Mouse (Mus musculus): ENCODE results near the gene Cltc.
"Not testable (repeated sequence)": the region's sequence is repeated elsewhere in the genome, so short reads cannot be mapped to it uniquely, and the experiment has no call there.

The Cltc gene

DNA sequence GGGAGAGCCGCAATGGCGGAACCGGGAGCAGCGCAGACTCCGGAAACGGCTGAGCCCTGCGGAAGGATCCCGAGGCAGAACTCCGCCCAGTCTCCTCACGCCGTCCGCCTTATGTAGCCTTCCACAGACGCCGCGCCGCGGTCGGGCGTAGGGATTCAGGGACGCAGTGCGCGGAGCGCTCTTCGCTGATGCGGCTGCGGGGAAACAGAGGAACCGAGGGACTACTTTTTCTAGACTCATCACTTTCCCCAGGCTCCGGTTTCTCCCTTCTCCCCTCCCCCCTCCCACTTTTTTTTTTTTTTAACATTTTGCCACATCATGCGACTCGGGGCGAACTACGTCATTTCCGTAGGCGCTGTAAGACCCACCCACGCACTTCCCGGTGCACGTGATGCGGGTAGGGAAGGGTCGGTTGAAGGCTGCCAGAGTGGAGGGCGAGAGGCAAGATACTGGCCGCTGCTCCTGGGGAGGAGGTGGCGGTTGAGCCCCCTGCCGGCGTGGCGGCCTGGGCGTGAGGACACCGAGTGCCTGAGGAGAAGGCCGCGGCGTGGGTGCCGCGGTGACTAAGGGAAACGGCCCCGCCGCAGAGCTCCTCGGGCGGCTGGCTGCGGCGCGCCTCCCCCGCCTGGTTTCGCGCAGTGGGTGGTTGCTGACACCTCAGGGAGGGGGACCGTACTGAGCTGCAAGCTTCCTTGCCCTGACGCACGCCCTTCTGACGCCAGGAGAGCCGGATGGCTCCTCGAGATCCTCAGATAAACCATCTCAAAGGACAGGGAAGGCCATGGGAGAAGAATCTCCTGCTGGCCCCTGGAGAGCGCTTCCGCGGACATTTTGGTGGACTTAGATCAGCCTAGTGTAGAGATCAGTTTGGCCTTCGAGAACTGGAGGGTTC, at the start of gene Cltc:
Cltc (minus strand) TSS at position 86 of the 892 bp plus-strand sequence.
- peak; percentile 97 for DNase-seq (ENCODE audit: low read depth, low spot score)

DNA sequence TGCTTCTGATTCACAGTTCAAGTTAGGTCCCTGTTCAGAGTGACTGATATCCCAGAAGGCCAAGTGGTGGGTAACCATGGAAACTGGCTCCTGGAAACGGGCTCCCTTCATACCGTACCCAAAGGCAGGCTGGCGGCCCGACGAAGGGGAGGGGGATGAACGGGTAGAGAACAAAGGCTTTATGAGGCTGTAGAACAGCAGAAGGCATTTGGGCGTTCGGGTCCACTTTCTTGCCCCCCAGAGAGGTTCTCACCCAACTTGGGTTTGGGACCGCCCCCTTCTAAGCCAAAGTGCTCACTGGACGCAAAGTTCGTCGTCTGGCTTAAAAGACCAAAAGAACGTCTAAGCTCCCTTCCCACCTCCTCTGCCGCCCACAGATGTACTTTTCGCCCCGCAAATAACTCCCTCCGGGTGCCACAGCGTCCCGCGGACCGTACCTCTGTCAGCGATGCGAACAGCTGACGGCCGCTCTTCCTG, 49.7 kb upstream of the Cltc start:
- DNase-seq (ENCODE audit: low read depth, low spot score), result peak; percentile 9

DNA sequence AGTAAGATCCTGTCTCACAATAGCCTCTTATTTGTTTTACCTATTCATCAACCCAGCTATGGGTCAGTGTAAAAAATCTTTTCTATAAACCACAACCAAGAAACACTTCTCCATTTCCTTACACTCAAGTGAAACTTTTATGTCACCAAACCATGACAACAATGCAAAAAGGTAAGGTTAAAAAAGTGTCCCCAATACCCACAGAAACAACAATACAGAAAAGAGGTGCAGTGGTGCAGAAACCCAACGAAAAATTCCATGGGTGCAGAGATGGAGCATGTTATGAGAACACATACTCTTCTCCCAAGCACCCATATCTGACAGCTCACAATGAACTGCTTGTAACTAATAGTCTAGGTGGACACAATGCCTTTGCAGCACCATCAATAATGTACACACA, 36.8 kb upstream of the Cltc start:
- no peak for DNase-seq (ENCODE audit: low read depth, low spot score)

DNA sequence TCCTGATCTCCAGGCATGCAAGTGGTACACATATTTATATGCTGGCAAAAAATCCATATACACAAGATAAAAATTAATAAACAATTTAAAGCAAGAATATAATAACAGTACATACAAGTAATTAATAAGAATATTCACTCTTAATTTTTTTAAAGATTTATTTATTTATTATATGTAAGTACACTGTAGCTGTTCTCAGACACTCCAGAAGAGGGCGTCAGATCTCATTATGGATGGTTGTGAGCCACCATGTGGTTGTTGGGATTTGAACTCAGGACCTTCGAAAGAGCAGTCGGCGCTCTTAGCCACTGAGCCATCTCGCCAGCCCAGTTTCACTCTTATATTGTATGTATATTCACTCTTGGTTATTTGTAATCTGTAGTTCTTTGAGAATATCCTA, 30.1 kb upstream of the Cltc start:
- DNase-seq (ENCODE audit: low read depth, low spot score), result not testable (repeated sequence)

DNA sequence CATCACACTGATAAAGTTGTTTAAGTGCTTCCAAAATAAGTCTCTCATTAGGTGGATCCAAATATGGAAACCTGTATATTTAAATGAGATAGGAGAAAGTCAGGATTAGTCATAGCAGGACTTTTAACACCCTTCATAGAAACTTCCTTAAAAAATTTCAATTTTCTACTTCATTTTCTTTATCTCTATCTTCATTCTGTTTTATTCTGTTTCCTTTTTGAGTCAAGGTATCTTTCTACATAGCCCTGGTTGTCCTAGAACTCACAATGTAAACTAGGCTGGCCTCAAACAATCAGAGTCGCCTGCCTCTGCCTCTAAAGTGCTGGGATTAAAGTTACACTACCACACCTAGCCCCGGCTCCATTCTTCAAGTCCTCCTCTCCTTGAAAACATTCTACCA, 28.4 kb upstream of the Cltc start:
- DNase-seq (ENCODE audit: low read depth, low spot score), result no peak

DNA sequence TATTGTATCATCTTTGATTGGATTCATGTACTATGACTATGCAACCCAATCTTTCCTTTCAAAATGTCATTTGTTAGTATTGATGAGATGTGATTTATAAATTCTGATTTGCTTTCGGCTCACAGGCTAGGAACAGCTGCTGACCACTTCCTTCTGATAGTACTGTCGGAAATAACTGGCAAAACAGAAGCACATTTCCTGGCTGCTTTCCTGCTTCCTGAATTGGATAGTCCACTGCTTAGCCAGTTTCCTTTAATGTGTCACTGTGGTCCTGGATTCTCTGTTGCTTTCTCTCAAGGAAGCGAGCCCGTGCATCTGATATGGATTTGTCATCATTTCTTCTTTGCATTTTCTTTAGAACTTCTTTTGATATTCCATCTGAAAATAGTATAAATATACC, 12.5 kb upstream of the Cltc start:
- DNase-seq (ENCODE audit: low read depth, low spot score), result no peak

DNA sequence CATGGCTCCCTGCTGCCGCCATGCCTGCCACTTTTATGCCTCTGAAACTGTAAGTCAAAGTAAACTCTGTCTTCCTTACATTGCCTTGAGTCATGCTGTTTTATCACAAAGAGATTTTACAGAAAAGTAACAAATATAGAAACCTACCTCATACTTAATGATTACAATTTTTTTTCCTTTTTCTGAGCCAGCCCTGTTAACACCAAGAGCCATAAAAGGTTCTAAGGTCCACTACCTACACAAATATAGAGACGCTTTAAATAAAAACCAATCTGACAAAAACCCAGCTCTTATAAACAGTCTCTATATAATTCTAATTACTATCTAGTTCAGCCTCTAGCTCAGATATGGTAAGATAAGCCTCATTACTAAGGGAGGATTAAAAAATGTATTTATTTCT, 7.1 kb upstream of the Cltc start:
- DNase-seq (ENCODE audit: low read depth, low spot score), result no peak

DNA sequence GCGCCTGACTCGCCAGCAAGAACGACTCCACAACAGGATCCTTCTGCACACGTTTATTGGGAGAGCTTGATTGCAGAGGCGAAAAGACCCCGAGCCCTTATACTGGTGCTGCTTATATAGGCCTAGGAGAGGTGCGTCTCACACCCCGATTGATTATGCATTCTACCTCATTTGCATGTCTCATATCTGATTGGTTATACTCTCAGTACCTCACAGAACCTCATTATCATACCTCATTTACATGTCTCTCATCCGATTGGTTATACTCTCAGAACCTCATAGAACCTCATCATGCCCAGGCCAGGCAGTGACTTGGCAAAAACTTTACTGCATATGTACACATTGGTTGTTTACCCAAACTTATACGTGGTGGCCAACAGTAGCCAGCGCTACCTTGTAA, 5.8 kb upstream of the Cltc start:
- DNase-seq (ENCODE audit: low read depth, low spot score), result not testable (repeated sequence)

DNA sequence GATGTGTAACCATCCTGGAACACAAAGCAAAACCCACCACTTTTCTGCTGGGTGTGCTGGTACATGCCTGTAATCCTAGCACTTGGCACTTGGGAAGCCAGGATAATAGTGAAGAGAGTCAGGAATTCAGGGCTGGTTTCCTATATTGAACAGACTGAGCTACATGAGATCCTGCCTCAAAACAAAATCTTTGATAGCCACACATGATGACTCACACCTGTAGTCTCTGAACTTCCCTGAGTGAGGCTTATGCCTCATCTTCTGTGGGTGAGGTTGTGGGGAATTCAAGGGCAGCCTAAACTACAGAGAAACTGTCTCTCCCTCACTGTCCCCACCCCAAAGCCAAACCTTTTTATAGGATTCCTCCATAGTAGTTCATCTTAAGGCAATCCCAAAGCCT, 3.0 kb upstream of the Cltc start:
- DNase-seq (ENCODE audit: low read depth, low spot score), result no peak

DNA sequence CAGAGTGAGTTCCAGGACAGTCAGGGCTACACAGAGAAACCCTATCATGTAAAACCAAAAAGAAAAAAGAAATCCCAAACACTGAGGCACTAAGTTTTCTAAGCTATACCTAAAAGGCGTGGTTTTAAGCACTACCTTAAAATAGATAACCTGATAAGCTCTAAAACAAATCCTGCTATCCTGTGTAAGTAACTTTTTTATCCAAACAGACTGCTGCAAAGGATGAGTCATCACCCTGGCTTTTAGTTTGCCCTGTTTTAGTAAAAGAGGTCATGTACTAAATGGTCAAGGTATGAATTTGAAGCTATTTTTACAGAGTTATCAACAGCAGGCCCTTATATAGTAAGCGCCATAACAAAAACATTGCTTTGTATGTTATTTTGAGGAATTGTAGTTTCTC, 2.5 kb upstream of the Cltc start:
- no peak for DNase-seq (ENCODE audit: low read depth, low spot score)

DNA sequence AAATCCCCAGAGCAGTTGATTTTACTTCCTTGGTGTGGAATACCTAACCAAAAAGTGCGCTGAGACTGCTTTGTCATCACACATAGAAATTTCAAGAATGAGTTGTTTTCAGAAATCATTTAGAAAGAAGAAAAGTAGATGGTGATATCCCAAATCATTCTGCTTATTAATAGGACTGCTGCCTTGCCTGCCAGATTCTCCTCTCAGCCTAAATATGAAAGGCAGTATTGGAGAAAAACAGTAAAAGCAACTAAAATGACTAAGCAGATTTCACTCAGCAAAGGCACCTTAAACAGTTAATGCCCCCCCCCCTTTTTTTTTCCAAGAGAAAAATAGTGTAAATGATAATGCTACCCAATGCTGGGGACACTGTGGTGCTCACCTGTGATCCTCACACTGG, 1.9 kb upstream of the Cltc start:
- DNase-seq (ENCODE audit: low read depth, low spot score), result no peak

DNA sequence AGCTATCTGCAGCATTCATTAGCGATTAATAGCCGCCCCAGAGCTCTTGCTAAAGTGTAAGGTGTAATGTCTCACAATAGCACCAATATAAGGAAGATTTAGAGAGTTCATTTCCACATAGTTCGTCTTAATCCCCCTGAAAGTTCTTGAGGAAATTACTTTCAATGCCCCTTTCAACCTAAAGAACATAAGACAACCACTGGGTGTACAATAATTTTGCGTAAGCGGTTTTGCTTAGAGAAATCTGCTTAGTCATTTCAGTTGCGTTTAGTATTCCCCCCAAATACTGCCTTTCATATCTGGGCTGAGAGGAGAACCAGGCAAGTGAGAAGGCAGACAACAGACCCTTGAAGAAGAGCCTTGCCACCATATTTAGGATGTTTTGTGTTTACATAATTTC, 1.2 kb upstream of the Cltc start:
- DNase-seq (ENCODE audit: low read depth, low spot score), result no peak

DNA sequence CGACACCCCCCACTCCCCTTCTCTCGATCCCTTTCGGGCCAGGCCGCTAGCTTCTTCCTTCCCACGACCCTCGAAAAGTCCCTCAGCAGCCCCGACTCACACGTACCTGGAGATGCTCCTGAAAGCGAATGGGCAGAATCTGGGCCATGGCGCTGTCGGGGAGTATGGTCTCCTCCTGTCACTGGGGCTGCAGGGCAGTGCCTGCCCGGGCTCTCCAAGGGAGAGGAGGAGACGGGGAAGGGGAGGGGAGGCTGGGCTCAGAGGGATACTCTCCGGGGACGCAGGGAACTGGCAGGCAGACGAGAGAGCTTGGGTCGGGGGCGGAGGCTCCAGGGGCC, 254 bp downstream of the Cltc start:
- no peak for DNase-seq (ENCODE audit: low read depth, low spot score)

DNA sequence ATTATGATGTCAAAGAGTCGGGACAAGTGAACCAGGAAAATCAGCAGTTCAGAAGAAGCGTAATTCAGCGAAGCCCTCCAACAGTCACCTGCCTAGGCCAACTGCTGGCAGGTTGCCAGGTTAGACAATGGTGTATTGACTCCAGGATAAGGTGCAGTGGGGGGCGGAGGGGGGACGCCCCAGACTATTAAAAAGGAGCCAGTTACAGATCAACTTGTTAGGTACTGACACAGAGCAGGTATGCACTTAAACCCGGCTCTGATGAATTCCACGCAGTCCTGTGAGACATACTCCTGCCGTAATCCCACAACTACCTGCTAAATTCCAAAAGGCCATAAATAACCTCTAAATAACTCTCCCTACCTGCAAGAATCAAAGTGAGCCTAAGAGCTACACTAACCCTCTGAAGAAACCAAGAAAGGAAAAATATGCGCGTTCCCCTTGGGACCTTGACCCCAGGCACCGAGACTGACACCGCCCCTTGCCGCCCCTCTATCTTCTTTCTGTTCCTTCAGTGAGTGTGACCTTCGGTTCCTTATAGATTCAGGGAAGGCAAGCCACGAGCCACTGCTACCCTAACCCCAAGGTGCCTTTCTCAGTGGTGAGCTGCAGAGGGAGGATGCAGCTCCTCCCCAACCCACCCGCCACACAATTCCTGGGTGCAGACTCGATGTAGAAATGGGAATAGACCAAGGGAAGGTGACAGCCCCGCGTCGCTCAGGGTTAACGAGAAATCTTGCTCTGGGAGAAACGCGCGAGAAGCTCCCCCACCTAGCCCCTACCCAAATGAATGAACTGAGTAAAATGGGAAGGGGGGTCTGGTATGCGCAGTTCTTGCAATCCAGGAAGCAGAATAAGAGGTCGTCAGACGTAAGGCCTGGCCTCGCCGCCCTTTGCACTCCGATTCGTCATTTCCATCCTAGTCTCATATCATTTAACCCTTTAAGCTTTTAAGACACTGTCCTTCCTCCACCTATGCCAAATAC, 916 bp downstream of the Cltc start:
- DNase-seq (ENCODE audit: low read depth, low spot score), result peak; percentile 32

DNA sequence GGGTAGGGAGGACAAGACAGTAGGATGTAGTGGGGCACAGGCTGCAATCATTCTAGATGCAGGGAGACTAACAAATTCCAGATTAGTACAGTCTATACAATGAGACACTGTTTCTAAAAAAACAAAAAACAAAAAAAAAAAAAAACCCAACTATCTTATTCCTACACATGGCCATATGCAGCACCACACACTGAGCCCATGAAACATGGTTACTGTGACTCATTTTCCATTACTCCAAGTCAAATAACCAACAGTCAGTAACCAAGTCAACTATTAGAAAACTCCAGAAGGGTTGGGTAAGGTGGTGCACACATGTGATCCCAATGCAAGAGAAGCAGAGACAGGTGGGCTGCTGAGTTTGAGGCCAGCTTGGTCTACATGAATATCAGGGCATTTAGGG, 5.0 kb downstream of the Cltc start:
- no peak for DNase-seq (ENCODE audit: low read depth, low spot score)

DNA sequence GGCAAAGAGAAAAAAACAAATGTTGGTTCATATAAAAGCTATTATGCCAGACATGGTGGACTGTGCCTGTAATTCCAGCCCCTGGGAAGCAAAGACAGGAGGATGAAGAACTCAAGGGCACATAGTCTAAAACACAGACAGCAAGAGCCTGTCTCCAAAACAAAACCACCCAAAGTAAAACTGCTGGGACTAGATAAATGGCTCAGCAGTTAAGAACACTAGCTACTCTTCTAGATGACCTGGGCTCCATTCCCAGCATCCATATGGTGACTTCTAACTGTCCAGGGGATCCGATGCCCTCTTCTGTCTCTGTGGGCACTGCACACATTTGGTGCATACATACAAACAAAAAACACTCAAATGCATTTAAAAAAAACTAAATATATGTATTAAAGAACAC, 6.4 kb downstream of the Cltc start:
- no peak for DNase-seq (ENCODE audit: low read depth, low spot score)

DNA sequence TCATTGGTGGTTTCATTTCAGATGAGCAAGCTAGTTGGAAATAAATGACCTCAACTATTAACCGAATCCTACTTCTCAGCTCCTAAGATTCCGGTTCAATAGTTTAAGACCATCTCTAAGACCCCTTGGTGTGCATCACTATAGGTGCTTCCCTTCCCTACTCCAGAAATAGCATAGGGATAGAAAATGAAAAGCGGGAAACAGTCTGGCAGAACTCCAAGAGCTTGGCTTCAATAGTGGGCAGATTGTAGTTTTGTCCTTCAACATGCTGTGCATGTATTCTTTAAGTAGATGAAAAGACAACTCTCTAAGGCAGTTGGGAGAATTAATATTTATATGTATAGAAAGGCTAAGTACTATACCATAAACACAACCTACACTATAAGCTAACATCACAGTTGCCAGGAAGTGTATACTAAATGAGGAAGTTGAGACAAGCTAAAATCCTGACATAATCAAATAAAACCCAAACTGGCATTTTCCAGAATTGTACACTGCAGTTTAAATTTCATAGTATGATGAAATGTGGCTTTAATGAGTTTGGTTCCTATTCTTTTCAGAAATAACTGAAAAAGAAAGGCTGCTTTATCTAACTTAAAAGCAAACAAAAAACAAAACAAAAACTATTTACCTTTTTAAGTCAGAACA, 7.5 kb downstream of the Cltc start:
- DNase-seq (ENCODE audit: low read depth, low spot score), result no peak

DNA sequence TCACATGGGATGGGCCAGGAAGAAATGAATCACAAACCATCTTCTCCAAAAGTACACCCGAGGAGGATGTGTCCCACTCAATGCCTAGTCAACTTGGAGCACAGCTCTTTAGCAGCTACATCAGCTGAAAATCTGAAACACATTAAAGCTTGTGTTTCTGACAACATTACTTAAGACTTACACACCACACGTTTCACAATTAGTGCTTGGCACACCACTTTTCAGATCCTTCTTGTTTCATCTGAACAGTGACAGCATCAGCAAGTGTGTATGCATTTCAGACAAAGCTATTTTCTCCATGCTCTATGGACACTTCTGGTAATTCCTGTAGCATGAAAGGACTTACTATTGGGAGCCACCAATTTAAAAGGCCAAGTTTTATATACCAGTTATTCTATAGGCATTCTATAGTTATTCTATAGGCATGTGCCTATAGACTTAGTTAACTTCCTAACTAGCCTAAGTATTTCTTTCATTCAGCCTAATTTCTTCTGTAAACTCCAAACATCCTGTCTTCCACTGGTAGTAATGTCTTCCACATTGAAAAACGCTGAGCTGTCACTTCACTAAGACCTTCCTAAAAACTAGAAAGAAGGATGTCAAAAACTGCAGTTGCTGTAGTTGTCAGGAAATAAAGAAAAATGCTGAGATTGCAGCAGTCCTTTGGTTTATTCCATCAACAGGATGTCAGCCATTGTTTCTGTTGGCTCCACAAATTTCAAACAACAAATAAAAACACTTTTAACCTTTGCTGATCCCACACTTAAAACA, 11.5 kb downstream of the Cltc start:
- DNase-seq (ENCODE audit: low read depth, low spot score), result no peak

DNA sequence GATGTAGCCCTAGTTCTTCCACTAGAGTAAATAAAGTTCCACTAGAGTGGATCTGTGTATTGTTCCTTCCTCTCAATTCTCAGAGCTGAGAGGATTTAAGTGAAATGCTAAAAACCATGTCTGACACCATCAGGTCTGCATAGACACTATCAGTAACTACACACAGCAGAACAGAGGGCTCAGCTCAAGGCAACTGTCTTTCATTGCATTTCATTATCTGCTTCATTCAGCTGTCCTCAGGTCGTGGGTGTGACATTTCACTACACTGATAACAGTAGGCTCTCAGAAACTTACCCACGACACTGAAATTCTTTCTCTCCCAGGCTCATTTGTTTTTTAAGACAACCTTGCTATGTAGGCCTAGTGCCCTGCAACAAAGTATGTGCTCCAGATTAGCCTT, 14.8 kb downstream of the Cltc start:
- no peak for DNase-seq (ENCODE audit: low read depth, low spot score)

DNA sequence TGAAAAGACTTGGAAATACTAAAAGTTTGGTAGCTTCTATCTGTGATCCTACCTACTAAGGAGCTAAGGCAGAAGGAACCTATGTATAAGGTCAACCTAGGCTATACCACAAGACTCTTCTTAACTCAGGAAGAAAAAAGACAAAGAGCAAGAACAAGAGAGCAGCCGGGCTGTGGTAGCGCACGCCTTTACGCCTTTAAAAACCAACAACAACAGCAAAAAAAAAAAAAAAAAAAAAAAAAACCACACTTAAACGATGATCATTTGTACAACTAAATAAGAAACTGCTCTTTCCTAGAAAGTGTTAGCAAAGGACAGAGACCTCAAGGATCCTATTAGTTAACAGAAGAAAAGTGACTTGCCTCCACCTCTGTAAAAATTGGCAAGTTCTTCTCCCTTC, 15.9 kb downstream of the Cltc start:
- DNase-seq (ENCODE audit: low read depth, low spot score), result no peak

DNA sequence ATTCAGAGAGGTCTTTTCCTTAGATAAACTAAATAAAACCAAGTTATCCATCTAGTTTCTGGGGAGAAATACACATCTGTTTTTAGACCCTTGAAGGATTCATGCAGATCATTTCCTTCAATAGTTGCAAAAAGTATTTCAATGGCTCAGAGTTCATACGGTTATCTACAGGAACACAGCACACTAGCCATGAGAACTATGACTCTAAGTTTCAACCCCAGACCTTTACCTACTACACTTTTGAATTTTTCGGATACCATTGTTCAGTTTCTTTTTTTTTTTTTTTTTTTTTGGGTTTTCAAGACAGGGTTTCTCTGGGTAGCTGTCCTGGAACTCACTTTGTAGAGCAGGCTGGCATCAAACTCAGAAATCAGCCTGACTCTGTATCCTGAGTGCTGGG, 17.9 kb downstream of the Cltc start:
- no peak for DNase-seq (ENCODE audit: low read depth, low spot score)

Data from retina, postnatal 7 days (tissue).